Mouse (Mus musculus) neural tube, embryonic 14.5 days (tissue): ENCODE measurements at regions not wholly inside any gene's neighbourhood (a gene's known extent, or its start where the extent isn't known, plus 50 kb on each side); places are given as distances from the start of the nearest gene placed in this dataset.

Experiments used
- ATAC-seq: fragments of 200-750 bp; cut with Nextera tagmentation; 2 replicates; pipeline ENCODE4 v1.8.0; 2017; ENCODE audit warnings: low read depth, mild to moderate bottlenecking, moderate TSS enrichment, moderate library complexity
- H3K27ac ChIP-seq: fragments of 300-500 bp; sonication (generic); 2 replicates; pipeline ENCODE4 v1.5.1; 2014; ENCODE audit warnings: low read depth, mild to moderate bottlenecking, control low read depth, low read length, moderate library complexity, mixed read lengths
- H3K27me3 ChIP-seq: fragments of 300-500 bp; sonication (generic); 2 replicates; pipeline ENCODE4 v1.6.1; 2014; ENCODE audit warnings: low read length; ENCODE audit not compliant: control insufficient read depth, insufficient read depth
- H3K36me3 ChIP-seq: fragments of 300-500 bp; sonication (generic); 2 replicates; pipeline ENCODE4 v1.6.1; 2014; ENCODE audit warnings: low read length, mixed read lengths; ENCODE audit not compliant: control insufficient read depth, insufficient read depth
- H3K4me1 ChIP-seq: fragments of 300-500 bp; sonication (generic); 2 replicates; pipeline ENCODE4 v1.6.1; 2014; ENCODE audit warnings: low read length; ENCODE audit not compliant: control insufficient read depth, insufficient read depth
- H3K4me2 ChIP-seq: fragments of 300-500 bp; sonication (generic); 2 replicates; pipeline ENCODE4 v1.6.1; 2014; ENCODE audit warnings: mild to moderate bottlenecking, low read depth, low read length, control low read depth
- H3K4me3 ChIP-seq: fragments of 300-500 bp; sonication (generic); 2 replicates; pipeline ENCODE4 v1.5.1; 2014; ENCODE audit warnings: low read depth, low read length, control low read depth, mixed read lengths
- H3K9ac ChIP-seq: fragments of 300-500 bp; sonication (generic); replicated peaks from 2 replicates; pipeline ENCODE4 v1.6.1; 2014; ENCODE audit warnings: low read depth, mild to moderate bottlenecking, control low read depth, low read length, mixed read lengths
- H3K9me3 ChIP-seq: fragments of 300-500 bp; sonication (generic); 2 replicates; pipeline ENCODE4 v1.6.1; 2016; ENCODE audit warnings: low read length; ENCODE audit not compliant: control insufficient read depth
- WGBS: fragments of 180-500 bp; shearing (Covaris S2); extraction: QIAGEN DNeasy Blood & Tissue Kit; methylation state at CpG from one replicate; pipeline ENCODE4 v1.1.7; 2014; 5-methylcytosine and 5-hydroxymethylcytosine counted together

DNA sequence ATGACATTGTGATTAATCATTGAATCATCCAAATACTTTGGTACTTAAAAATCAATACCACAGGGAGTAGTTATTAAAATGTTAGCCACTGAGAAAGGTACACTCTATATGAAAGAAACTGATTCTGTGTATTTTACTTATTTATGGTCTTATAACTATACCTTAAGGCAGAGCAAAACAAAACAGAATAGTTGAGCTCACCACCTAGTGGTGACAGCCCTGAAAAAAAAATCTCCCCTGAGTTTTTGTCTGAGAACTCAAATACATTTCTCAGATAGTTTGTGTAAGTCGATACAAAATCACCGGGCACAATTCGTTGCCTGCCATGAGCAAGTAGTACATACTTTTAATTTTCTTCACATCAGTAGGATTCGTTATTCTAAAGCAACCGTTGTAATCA, 156.7 kb upstream of the Ccdc54 start:
- H3K27ac ChIP-seq, result no peak overlapping the region
- WGBS, result 96% methylated on average over 5 of the region's 5 CpGs
- H3K4me2 ChIP-seq, result no peak overlapping the region
- no peak for ATAC-seq
- H3K36me3 ChIP-seq, result no peaks in the 10 kb centered on the region
- no peaks in the 10 kb centered on the region for H3K9me3 ChIP-seq
- no peaks in the 10 kb centered on the region for H3K27me3 ChIP-seq
- H3K9ac ChIP-seq, result no peak overlapping the region
- no peak overlapping the region for H3K4me3 ChIP-seq
- H3K4me1 ChIP-seq, result no peaks in the 10 kb centered on the region

DNA sequence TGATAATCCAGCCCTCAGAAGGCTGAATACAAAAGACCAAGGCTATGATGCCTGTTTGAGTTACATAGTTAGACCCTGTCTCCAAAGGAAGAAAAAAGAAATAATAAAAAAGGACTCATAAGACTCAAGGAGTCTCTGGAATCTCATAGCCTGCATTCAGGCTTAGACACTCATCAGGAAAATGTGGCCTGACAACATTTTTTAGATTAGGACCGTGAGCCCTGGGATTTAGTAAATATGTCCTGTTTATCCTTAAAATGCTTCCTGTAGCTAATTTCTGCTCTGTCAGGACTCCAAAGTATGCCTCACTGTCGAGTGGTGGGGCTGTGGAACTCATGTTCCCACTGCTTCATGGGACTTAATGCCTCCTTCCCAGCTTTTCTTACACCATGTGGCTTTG, 154.8 kb upstream of the Ccdc54 start:
- Histone ChIP-seq H3K9ac (no peak overlapping the region), H3K36me3 (no peaks in the 10 kb centered on the region), H3K4me2 (no peak overlapping the region), H3K27me3 (no peaks in the 10 kb centered on the region), H3K4me3 (no peak overlapping the region), H3K4me1 (no peaks in the 10 kb centered on the region), H3K27ac (no peak overlapping the region), H3K9me3 (no peaks in the 10 kb centered on the region)
- ATAC-seq, result no peak
- WGBS, result 73% methylated on average over 2 of the region's 2 CpGs

DNA sequence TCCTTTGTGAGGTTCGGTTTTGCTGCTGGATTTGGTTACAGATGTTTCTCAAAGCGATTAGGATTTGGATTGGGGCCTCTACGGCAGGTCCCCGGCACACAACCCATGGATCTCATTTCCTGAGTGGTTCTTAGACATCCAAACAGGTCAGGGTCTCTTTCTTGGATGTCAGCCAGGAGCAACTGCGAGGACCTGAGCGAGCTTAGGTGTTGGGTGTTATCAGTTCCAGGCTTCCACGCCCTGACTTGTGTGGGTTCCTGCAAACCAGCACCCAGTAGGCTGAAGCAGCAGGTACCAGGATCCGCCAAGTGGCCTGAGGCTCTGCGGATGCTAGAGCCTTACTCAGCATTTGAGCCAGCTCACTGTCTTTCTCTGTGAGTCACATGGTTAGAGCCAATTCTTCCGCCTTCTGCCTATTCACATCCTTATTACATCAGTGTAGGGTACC, 146.5 kb upstream of the Ccdc54 start:
- H3K9me3 ChIP-seq, result no peaks in the 10 kb centered on the region
- WGBS, result 41% methylated on average over 10 of the region's 10 CpGs
- no peak overlapping the region for H3K9ac ChIP-seq
- no peaks in the 10 kb centered on the region for H3K36me3 ChIP-seq
- no peak overlapping the region for H3K27ac ChIP-seq
- H3K4me3 ChIP-seq, result peak overlapping the region; percentile 31
- peak overlapping the region; percentile 47 for H3K4me2 ChIP-seq
- no peak for ATAC-seq
- no peaks in the 10 kb centered on the region for H3K27me3 ChIP-seq
- no peaks in the 10 kb centered on the region for H3K4me1 ChIP-seq

DNA sequence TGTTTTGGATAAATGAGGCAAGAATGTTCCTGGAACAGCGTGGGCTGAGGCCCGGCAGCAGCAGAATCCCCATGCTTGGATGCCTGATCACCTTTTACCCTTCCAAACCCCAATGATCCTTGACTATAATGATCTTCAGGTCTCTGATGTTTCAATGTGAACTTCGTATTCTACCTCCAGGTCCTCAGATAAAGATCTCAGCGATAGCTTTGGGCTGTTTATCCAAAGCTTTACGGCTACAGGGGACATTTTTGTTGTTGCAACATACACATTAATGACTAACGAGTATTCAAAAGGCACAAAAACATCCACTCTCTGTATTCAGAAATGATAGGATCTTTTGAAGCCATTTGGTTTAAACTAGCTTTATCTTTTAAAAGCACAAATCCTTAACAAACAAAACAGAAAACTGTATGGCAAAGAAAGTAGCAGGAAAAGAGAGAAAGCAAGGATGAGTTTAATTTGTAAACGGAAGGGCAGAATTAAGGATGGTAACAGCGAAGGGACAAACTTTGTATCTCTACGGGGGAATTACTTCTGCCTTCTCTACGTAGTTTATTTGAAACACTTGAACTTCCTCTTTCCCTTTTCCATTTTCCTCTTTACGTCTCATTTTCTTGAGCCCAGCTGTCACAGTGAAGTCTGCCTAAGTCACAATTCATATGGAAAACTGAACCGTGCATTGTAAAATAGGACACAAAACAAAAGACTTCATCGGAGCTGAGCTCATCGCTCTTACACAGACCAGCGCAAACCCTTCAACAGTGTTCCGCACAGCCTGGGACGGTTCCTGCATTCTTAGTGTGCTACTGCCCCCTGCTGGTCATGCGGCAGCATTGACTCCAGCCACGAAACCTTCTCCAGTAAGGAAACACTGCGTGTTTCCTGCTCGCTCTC, 145.4 kb upstream of the Ccdc54 start:
- H3K27me3 ChIP-seq, result 0 out of 2 replicates have a peak, but pooled peaks cover 2% of the 10 kb centered on the region
- H3K4me2 ChIP-seq, result peak overlapping the region; percentile 47
- H3K27ac ChIP-seq, result no peak overlapping the region
- H3K4me3 ChIP-seq, result peak overlapping the region; percentile 31
- 10% methylated on average over 21 of the region's 21 CpGs for WGBS
- H3K36me3 ChIP-seq, result no peaks in the 10 kb centered on the region
- H3K9ac ChIP-seq, result no peak overlapping the region
- H3K9me3 ChIP-seq, result no peaks in the 10 kb centered on the region
- no peaks in the 10 kb centered on the region for H3K4me1 ChIP-seq
- peak; percentile 91 for ATAC-seq

DNA sequence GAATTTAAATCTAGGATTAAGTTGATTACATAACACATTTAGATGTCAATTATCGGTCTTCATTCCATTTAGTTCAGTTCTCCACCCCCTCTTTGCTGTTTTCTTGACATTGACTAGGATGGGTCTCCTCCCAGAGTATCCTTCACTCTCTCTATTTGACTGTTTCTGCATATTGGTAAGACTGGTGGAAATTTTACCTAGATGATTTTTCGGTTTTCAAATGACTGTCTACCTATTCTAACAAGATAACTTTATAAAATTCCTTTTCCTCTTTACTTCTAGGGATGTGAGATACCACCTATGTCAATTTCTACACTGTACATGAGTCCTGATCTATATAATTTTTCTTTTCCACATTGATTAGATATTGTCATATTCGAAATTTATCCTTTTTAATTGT, 142.4 kb upstream of the Ccdc54 start:
- no peak for ATAC-seq
- Histone ChIP-seq H3K4me2 (no peak overlapping the region), H3K4me3 (no peak overlapping the region), H3K27ac (no peak overlapping the region), H3K27me3 (0 out of 2 replicates have a peak, but pooled peaks cover 3% of the 10 kb centered on the region), H3K4me1 (no peaks in the 10 kb centered on the region), H3K9ac (no peak overlapping the region), H3K36me3 (no peaks in the 10 kb centered on the region), H3K9me3 (no peaks in the 10 kb centered on the region)
- 94% methylated on average over 3 of the region's 3 CpGs for WGBS

DNA sequence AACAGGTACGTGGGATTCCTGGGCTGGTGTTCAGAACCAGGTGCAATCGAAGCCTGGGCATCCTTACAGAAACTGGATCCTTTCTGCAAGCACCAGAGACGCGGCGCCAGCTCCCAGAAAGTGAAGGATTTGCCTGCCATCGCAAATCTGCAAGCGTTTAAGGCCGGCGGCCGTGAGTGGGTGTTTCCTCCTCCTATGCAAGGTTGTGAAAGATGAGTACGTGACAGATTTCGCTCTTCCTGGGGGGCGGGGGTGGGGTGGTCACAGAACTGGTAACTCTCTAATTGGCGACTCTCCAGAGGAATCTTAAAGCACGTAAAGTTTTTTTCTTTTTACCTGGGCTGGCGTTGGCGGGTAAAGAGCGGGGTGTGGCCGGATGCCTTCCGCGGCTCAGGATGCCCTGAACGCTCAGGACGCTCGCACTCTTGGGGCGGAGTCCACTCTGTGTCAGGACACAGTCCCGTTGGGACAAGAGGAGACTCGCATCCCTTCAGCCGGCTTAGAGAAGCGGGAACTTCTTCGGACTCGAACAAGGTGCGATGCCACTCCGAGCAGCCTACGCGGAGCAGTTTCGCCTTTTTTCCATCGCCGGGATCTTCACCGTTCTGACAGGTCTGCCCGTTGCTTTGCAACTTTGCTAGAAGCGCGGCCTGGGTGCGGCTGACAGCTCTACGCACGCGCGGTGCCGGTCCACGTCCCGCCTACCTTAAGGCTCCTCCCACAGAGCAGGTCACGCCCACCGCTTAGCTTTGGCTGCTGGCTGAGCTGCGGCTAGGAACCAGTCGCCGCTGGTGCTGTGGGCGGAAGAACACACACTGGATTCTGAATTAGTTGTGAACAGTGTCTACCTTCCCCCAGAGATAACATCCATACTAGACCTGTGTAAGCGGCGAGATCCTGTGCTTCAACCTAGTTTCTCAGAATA, 141.4 kb upstream of the Ccdc54 start:
- 0 out of 2 replicates have a peak, but pooled peaks cover 3% of the 10 kb centered on the region for H3K27me3 ChIP-seq
- peak overlapping the region; percentile 96 for H3K4me2 ChIP-seq
- H3K27ac ChIP-seq, result no peak overlapping the region
- peak overlapping the region; percentile 41 for H3K9ac ChIP-seq
- ATAC-seq, result peak; percentile 96
- peak overlapping the region; percentile 63 for H3K4me3 ChIP-seq
- under 1% methylated on average over 58 of the region's 58 CpGs for WGBS
- H3K4me1 ChIP-seq, result no peaks in the 10 kb centered on the region
- no peaks in the 10 kb centered on the region for H3K9me3 ChIP-seq
- no peaks in the 10 kb centered on the region for H3K36me3 ChIP-seq

DNA sequence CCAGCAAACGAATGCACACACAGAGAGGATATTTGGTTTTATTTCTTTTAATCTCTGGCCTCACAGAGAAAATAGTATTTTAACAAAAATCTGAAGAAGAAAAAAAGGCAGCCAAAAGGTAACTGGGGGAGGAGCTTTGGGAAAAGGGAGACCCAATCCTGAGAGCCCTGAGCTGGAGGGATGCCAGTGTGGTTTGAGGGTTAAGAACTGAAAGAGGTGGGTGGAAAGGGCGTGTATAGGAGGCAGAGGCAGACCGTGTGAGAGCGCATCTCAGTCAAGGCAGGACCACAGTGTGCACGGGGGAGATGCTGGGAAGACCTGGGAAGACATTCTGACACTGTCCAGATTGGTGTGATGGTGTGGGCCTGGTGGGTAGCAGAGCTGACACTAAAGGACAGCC, 138.4 kb upstream of the Ccdc54 start:
- H3K9me3 ChIP-seq, result no peaks in the 10 kb centered on the region
- ATAC-seq, result no peak
- no peak overlapping the region for H3K27ac ChIP-seq
- H3K4me2 ChIP-seq, result no peak overlapping the region
- H3K4me3 ChIP-seq, result no peak overlapping the region
- no peak overlapping the region for H3K9ac ChIP-seq
- WGBS, result 76% methylated on average over 5 of the region's 5 CpGs
- no peaks in the 10 kb centered on the region for H3K4me1 ChIP-seq
- H3K36me3 ChIP-seq, result no peaks in the 10 kb centered on the region
- H3K27me3 ChIP-seq, result 0 out of 2 replicates have a peak, but pooled peaks cover 3% of the 10 kb centered on the region

DNA sequence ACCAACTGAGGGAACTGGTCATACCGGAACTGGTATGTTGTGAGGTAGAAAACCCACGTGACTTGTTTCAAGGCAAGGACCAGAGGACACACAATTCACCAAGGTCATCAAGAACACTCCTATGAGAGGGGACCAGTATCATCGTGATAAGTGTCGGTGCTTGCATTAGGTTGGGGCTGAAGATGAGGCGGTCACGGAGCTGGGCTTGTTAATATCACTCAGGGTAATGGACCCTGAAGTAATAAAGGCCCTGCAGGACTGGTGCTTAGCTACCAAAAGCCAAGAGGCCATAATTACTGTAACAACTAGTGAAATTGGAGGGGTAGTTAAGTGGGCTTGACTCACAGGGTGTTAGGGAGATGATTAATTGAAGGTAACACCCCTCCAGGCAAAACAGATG, 132.2 kb upstream of the Ccdc54 start:
- no peaks in the 10 kb centered on the region for H3K9me3 ChIP-seq
- no peaks in the 10 kb centered on the region for H3K27me3 ChIP-seq
- no peak overlapping the region for H3K9ac ChIP-seq
- H3K27ac ChIP-seq, result no peak overlapping the region
- no peaks in the 10 kb centered on the region for H3K36me3 ChIP-seq
- H3K4me3 ChIP-seq, result no peak overlapping the region
- ATAC-seq, result no peak
- no peaks in the 10 kb centered on the region for H3K4me1 ChIP-seq
- 42% methylated on average over 6 of the region's 6 CpGs for WGBS
- no peak overlapping the region for H3K4me2 ChIP-seq
